Mouse (Mus musculus): ENCODE data around the gene Gpc6.

DNA sequence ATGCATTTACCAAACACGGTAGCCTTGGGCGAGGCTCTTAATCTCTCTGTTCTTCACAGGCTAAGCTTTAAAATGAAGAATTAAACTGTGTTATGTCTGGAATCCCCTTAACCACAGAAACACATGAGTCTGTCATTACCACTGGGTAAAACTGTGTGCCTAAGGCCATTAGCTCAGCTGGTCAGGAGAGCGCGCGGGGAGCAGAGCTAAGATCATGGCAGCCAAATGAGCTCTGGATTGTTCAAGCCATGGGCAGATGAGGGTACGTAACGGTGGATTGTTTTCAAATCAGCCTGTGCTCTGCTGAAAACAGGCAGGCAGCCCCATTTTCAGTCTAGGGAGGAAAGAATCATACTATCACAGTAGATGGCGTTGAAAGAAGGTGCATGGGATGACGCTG, 859.8 kb downstream of the Gpc6 start:
- TF ChIP-seq CTCF (IDR thresholded peaks at IDR 0.05; ENCODE audit: low read depth) (no peak), EP300 (IDR thresholded peaks at IDR 0.05; ENCODE audit: low read depth) (no peak)

All from heart, postnatal 0 days (tissue).